Mouse (Mus musculus) neutrophil, adult 59 days (primary cell): ENCODE results near the gene Coro7. TPM values are rescaled to one million over a fixed set of nuclear protein-coding genes. Genes with fewer than 3 reads are reported as not detected.

Experiments
- total RNA-seq, 2 experiments: library from RNA; stranded (reverse); gene quantifications; 1 replicate in 1 of 2; 2 replicates in 1 of 2; pipeline ENCODE4 v1.2.4; 2023

Coro7 gene
- 100 to 1,000 TPM; 220 to 224 TPM for total RNA-seq

DNA sequence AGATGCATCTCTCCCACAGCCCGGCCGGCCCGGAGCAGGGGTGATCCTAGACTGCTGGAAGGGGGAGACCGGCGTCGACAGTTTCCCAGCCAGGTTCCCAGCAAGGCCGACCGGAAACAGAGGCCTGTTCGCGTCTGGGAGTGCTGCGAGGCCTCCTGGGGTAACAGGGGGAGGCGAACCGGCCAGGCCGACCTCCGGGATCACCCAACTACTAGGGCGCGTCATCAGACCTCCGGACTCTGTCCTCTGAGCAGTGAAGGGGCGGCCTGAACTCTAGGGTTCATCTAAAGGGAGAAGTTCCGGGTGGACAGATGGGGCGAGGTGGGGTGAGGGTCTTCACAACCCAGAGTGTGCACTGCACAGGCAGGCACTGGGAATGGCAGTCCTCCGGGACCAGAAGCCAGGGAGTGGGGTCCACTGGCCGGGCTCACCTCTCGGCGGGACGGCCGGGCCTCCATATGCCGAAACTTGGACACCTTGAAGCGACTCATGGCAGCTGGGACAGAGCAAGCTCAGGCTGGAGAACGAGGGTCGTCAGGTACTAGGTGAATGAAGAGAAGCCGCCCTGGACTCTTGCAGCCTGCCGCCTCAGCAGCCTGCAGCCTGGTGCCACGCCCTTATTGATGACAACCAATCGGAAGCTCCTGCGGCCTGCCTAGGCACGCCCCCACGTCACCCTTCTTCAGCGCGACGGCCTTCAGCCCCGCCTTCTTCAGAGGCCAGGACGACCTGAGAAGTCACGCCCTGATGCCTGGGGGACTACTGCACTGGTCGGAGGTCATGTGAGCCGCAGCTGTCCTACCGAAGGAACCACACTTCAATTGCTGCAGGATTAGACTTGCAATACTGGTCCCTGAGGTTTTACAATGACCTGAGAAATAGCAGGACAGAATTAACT is at the start of gene Coro7:
Coro7 (minus strand) TSS at position 657 of the 898 bp plus-strand sequence.

DNA sequence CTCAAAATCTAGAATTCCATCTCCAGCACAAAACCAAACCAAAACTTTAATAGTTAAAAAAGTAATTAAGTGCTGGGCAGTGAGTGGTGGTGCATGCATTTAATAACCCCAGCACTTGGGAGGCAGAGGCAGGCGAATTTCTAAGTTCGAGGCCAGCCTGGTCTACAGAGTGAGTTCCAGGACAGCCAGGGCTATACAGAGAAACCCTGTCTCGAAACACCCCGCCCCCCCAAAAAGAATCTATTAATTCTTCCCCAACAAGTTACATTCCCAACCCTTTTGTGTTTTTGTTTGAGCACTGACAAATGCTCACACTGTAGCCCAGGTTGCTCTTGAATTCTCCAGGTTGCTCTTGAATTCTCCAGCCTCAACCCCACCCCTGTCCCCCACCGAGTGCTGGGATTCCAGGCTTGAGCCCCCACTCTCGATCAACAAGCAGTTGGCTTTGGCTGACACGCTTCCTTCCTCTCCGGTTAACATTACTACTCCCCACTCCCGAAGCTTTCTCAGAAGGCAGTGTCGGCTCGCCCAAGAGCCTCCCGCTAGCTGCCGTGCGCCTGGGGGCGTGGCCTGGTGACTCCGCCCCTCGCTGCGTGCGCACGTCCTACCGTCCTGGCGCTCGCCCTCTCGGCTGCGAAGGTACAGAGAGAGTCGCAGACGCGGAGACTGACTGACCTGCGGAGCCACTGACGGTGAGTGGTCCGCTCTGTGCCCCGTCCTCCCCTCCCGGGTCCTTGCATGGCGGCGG is 46.4 kb upstream of the Coro7 start, which contains the start of gene Hmox2:
Hmox2 (plus strand) TSS at position 582 of the 748 bp plus-strand sequence.

DNA sequence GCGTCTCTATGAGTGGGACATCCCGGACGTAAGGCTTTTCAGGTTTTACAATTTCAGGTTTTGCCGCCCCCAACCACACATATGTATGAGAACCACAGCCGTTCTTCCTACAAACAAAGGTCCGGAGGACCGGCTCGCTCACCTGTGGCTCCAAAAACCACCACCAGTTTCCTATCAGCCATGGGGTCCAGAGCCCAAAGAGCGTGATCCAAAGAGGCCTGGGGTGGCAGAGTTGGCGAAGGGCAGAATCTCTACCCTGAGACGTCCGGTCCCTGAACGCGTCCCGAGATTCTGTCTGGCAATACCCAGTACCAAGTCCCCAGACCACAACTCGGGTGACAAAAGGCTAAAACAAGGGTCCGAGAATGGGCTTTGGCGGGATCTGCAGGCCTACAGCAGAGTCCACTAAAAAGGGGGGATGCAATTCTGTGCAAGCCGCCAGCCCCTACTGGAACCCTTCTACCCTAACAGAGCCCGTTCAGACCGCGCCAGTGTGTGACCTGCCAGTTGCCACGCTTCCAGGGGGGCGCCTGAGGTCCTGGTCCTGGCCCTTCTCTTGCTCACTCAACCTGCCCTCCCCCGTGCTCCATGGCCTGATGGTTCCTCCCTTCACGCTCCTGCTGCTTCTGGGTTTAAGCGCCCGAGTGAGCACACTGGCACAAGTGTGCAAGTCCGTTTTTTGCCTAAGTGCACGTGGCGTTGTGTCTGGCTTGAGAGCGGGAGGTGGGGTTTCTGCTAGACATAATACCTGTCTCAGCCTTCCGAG is 39.4 kb upstream of the Coro7 start, which contains the start of gene Nmral1:
Nmral1 (minus strand) TSS at position 604 of the 766 bp plus-strand sequence.

DNA sequence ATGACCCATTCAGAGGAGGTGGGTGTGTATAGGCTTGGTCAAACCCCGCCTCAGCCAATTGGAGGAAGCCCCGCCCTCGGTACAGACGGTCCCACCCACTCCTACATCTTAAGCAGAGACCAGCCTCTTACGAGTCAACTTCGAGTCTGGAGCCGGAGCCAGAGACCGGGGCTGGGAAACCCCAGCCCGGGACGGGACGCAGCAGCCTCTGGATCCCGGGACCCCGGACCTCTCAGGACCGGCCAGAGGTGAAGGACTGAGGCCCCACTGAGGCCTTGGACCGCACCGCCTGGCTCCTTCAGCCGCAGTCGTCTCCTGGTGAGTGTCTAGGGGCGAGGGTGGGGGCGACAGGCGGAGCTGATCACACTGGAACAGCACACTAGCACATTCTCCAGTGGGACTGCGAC is 39.7 kb downstream of the Coro7 start, which contains the start of the genes Vasn and Dnaja3:
Vasn (plus strand) TSS at position 111 of the 407 bp plus-strand sequence.
Dnaja3 (plus strand) TSS at position 159 of the 407 bp plus-strand sequence.

DNA sequence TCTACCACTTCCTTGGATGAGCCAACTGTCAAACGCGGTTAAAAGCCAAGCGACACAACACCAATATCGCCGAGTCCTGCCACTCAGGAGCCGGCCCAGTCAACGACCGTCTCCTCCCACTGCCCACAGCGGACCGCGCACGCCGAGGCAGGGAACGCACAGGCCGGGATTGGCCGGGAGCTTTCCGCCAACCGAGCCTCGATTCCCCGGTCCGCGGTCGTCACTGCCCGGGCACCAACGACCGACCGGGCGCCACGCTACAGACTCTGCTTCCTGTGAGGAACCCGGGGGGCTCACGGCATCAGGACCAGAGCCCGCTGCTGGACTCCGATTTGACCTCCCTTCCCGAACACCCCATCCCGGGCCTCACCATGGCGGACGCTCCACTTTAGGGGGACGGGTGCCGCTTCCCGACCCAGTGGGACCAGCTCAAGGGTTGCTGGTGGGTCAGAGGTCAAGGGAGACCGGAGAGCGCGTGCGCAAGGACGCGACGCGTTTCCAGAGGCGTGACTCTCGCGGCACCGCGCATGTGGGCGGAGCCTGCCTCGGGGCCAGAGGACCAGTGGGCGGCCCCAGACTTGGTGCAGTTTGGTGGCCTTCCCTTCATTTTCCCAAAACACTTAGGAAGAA is 55.0 kb downstream of the Coro7 start, which contains the start of gene Pam16:
Pam16 (minus strand) TSS at position 508 of the 630 bp plus-strand sequence.

DNA sequence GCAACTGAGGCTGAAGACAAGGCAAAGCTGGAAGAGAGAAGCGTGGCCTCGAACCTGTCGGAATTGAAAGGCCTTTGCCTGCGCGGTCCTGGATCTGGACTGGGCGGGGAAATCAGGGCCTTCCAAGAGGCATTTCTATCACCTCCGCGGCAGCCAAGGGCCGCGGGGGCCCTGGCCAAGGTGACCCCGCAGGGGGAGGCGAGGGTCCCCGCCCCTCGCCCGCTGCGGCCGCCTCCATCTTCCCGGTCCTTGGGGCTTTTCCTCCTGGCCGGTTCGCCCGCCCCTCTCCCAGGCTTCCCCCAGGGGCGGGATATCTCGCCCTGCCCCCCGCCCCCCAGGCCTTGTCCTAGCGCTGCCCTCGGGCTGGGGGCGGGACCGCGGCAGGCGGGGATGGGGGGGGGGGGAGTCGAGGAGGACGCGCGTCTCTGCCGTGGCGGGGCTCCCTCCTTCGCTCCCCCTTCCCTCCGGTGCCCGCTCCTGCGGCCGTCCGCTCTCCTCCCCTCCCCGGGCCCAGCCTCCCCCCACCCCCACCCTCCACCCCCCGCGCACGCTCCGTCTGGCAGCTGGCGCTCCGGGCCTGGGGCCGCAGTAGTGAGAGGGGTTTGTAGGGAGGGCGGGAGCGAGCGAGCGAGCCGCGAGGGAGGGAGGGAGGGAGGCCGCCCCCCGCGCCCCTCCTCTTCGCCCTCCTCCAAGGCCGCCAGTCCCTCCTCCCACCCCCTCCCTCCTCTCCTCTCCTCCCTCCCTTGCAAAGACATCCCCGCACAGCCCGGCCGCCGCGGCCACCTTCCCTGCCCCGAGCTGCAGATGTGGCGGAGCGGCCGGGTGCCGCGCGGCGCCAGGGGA is 85.4 kb downstream of the Coro7 start, which contains the start of gene Glis2:
Glis2 (plus strand) TSS at position 743 of the 843 bp plus-strand sequence.

Other genes starting within 250 kb of the Coro7 start
- gene Srl, start 138.0 kb downstream of the Coro7 start, total RNA-seq, result 1 to 10 TPM in 1 of 2 experiments, under 1 TPM in 1; 0.76 to 1.2 TPM
- 10 to 100 TPM in 1 of 2 experiments, 1 to 10 TPM in 1; 9.9 to 10.7 TPM for gene Tfap4, start 119.9 kb downstream of the Coro7 start, total RNA-seq
- under 1 TPM; 0.09 to 0.33 TPM for gene Glis2, start 85.1 kb downstream of the Coro7 start, total RNA-seq
- 10 to 100 TPM; 29.2 to 36.6 TPM for gene Pam16, start 54.8 kb downstream of the Coro7 start, total RNA-seq
- gene Vasn, start 39.8 kb downstream of the Coro7 start, total RNA-seq, result under 1 TPM; 0.16 to 0.49 TPM
- gene Dnaja3, start 39.8 kb downstream of the Coro7 start, total RNA-seq, result 10 to 100 TPM; 11.9 to 12.3 TPM
- gene Nmral1, start 39.6 kb upstream of the Coro7 start, total RNA-seq, result 10 to 100 TPM; 18.4 to 18.7 TPM
- gene Hmox2, start 46.6 kb upstream of the Coro7 start, total RNA-seq, result 10 to 100 TPM; 47.7 to 57.4 TPM
- 10 to 100 TPM; 15.4 to 16.5 TPM for gene Cdip1, start 110.5 kb upstream of the Coro7 start, total RNA-seq
- not detected for gene 4930562C15Rik, start 155.6 kb upstream of the Coro7 start, total RNA-seq
- gene Ubald1, start 200.5 kb upstream of the Coro7 start, total RNA-seq, result 10 to 100 TPM; 52.9 to 56.4 TPM
- gene Mgrn1, start 206.5 kb upstream of the Coro7 start, total RNA-seq, result 10 to 100 TPM; 55.5 to 60.1 TPM